Mouse (Mus musculus): ENCODE results near the gene Slitrk4.

Gene Slitrk4

DNA sequence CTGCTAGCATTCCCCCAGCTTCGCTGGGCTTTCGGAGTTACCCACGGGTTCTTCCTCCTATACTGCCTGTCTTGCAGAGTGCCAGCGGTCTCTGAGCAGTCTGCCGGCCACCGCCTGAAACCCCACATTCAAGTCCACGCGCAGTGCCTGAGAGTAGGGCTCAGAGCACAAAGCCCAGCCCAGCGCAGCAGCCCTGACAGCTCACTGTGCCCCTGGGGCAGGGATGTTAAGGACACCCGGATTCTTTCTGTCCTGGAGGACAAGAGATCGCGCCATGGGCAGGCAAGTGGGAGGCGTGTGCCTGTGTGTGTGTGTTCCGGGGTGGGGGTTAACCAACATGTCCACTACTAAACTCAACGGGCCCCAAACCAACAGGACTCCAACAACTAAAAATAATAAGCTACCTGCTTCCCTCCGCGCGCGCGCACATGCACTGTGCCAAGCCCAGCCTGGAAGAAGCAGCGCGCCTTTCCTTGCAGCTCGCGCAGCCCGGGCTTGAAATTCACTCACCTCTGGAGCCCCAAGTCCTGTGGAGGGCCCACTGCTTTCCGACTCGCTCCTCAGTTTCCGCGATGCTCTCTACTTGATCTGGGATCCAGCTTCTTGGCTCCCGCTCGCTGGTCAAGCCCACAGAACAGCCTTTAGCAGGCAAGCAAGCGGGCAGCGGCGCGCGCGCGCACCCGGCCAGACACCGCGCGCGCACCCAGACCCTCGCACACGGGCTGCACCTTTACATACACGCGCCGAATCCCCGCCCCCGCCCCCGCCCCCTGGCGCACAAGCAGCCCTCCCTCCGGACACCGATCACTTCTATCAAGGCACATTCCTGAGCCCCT is at the start of gene Slitrk4:
Gene Slitrk4, minus strand, starts transcription at position 707 of the 836 bp plus-strand sequence.
- no peak for DNase-seq (ENCODE audit: low read depth, low spot score)

- DNase-seq (ENCODE audit: low read depth, low spot score), result no peak
Measured at GRCm38 (mm10) chrX:64319501-64319900, 42.7 kb upstream of the Slitrk4 start.

DNA sequence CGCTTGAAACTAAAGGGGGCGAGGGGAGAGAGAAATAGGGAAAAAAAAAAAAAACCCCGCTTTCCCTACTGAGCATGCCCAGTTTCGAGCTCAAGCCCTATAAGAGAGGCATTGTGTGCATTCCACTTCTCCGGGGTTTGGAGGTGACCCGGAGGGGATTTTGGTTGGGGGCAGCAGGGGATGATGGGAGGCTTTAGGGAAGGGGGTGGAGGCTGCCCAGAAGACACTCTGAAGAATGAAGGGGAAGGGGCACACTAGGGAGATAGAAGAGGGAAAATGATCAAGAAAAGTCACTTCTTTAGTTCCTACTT is 1.1 kb upstream of the Slitrk4 start:
- no peak for DNase-seq (ENCODE audit: low read depth, low spot score)

GRCm38 (mm10) chrX:64277126-64277990 is 562 bp upstream of the Slitrk4 start:
- DNase-seq (ENCODE audit: low read depth, low spot score), result no peak

GRCm38 (mm10) chrX:64275501-64276289 is 1.1 kb downstream of the Slitrk4 start:
- no peak for DNase-seq (ENCODE audit: low read depth, low spot score)

GRCm38 (mm10) chrX:64263481-64263880 is 13.3 kb downstream of the Slitrk4 start:
- DNase-seq (ENCODE audit: low read depth, low spot score), result no peak
